Mouse (Mus musculus) retina, adult 2 months (tissue): ENCODE measurements around the gene Olfr572.

Source experiments
- DNase-seq: peaks from one replicate; pipeline ENCODE4 v3.0.0-alpha.2; 2012; ENCODE audit warnings: low read depth, low spot score

Olfr572 gene

GRCm38 (mm10) chr7:102924109-102924508, at the start of gene Olfr572:
Olfr572 (plus strand) TSS chr7:102924409.
- no peak for DNase-seq

- DNase-seq, result no peak
Observed at GRCm38 (mm10) chr7:102876822-102877221, 47.4 kb upstream of the Olfr572 start, which contains the start of gene Olfr568. Olfr568 (plus strand) TSS chr7:102877122.

- no peak for DNase-seq
Observed at GRCm38 (mm10) chr7:102890782-102891181, 33.4 kb upstream of the Olfr572 start, which contains the start of gene Olfr569. Olfr569 (minus strand) TSS chr7:102890882.

GRCm38 (mm10) chr7:102915261-102915660, 8.9 kb upstream of the Olfr572 start:
- no peak for DNase-seq

DNA sequence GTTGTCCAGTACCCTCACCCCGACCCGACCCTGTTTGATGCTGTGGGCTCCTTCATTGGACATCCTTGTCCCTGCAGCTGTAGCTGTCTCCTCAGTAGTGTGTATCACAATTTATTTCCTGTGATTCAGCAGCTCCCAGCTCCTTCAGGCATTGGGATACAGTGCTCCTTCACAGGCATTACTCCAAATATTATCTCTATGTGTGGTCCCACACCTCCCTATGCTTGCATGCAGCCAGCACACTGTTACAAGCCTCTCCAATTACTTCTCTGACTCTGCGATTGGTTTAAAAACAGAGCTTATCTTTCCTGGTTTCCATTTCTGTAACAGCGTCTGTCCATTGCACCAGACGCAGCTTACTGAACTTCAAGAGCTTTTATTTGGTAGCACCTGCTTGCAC, 7.8 kb upstream of the Olfr572 start:
- no peak for DNase-seq

DNA sequence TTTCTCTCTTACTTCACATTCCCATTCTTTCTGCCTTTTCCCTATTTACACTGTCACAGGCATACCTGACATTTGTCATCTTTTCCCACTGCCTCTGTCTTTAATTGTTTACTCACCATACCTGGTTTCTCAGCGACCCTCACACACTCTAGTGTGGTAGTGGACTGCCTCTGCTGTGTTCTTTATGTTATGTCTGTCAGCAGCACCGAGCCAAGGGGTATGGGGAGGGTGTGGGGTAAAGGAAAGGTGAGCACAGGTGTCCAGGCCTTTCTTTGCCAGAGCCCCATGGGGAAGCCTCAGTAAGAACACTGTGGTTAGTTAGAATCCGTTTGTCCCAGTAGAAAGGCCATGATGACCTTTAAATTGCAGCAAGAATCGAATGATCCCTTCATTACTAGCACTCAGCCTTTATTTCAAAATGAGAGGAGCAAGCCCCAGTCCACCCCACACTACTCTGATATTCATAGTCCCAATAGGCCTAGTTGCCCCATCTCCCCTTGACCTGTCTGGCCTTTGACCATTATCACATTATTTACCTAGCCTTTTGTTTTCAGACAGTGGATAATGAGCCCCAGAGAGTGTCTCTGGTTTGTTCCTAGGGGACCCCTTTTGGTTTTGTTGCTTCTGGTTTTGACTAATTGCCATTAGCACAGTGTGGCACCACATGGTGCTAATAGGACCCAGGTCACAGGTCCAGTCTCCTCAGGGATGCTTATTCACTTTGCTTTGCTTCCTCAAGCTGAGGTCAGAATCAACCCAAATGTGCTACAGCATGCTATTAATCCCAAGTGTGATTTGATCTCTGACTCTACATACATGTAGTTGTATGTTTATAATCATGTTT, 7.0 kb upstream of the Olfr572 start, which contains the start of gene Olfr571:
Gene Olfr571 (minus strand): TSS at position 505 of the 844 bp plus-strand sequence.
- no peak for DNase-seq

DNA sequence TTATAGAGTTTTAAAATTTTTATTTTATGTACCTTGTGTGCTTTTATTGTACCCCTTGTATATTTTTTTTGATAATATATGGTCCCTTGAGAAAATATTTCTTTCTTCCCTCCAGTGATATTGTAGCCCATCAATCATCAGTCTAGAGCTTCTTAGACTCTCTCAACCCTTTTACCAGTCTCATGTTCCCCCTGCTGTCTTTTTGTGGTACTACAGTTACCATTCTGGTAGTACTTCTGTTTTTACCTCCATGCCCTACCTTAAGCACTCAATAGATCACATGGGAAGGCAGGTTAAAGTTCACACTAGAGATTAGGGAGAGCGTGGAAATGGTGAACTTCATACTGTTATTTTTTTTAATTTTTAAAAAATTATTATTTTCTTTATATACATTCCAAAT, 4.6 kb upstream of the Olfr572 start:
- DNase-seq, result peak; percentile 33

DNA sequence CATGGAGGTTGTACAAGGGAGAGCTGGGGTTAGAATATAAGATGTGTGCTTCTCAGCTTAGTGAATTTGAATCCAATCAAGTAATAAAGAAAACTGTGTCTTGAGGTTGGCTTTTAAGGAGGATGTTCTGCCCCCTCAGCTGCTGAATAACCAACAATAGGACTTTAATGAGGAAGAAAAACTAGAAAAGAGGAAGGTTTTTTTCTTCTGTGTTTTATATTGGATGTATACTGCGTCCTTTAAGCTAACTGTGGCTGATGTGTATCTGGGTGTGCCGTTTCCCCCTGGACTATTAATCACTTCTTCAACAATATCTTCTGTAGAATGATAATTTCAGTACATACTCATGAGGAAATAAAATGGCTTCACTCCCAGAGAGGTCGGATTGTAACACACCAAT, 2.9 kb downstream of the Olfr572 start:
- no peak for DNase-seq

GRCm38 (mm10) chr7:102942475-102942874, 18.3 kb downstream of the Olfr572 start, which contains the start of gene Olfr573-ps1:
Olfr573-ps1 (minus strand) TSS chr7:102942575.
- no peak for DNase-seq

DNA sequence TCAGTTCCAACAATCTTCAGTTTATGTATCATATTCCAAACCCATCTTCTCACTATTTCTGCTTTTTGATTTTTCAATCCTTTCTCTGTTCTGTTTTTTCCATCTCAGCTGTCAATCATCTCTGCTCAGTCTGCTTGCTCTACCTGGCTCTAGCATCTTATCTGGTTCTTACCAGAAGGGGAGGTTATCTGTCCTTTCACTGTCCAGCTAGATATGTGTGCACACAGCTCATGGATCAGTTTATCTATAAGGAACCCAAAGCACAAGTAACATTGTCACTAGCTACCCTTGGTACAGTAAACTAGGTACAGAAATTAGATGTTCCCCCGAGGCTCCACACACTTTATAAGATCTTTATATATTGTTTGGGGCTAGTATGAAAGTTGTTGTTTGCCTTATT, 19.2 kb downstream of the Olfr572 start:
- no peak for DNase-seq

DNA sequence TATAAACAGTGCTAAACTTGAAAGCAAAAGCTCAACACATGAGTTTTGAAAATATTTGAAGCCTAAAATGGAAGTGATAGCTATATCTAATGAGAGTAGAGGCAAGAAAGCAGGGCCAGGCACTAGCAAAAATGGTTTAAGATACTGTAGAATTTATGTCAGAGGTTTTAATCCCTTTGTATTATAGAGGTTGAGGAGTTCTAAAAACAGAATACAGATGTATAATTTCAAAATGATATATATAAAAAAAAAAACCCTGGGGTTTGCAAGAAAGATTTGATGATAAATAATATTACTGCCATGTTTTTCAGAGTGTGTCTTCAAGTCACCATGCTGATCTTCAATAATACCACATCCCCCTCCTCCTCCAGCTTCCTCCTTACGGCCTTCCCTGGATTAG, 24.0 kb downstream of the Olfr572 start, which contains the start of gene Olfr574:
Gene Olfr574 (plus strand): TSS at position 301 of the 400 bp plus-strand sequence.
- no peak for DNase-seq

DNA sequence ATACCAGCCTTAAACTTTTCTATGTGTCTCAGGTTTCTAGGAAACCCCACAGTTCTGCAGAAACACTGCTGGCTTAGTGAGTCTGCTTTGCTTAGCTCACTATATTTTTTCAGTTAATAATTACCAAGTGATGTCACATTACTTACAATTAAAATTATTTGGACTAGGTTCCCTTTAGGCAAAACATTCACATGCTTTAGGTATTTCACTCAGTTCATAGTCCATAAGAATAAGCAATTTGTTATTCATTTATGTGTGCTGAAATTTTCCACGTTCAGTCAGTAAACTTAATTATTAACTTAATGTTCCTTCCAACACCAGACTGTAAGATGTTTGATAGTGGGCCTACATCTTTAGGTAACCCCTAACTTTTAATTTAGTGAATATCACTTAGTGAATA, 26.5 kb downstream of the Olfr572 start:
- DNase-seq, result no peak

- DNase-seq, result no peak
Observed at GRCm38 (mm10) chr7:102958137-102958536, 33.9 kb downstream of the Olfr572 start.

DNA sequence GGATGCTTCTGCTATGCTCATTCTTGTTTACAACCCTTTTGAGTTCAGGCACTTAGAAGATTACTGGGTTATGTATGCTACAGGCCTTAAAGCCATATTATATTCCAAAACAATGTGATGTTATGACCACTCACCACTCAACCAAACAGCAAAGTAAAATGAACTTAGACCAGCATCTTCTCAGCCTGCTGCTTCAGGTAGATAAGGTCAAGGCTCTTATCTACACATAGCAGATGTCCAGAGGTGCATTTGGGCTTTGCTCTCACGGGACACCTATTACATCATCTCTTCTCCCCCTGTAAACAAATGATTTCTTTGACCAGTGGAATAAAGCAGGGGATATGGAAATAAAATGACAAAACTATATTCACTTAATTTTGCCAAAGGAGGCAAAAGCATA, 34.4 kb downstream of the Olfr572 start, which contains the start of gene Olfr575:
Gene Olfr575 (minus strand): TSS at position 183 of the 400 bp plus-strand sequence.
- no peak for DNase-seq

- no peak for DNase-seq
Observed at GRCm38 (mm10) chr7:102962360-102962759, 38.2 kb downstream of the Olfr572 start, which contains the start of gene Olfr576. Olfr576 (plus strand) TSS chr7:102962660.

GRCm38 (mm10) chr7:102974399-102974798, 50.2 kb downstream of the Olfr572 start:
- DNase-seq, result no peak

GRCm38 (mm10) chr7:102975843-102976242, 51.6 kb downstream of the Olfr572 start, which contains the start of gene Olfr577:
Olfr577 (minus strand) TSS chr7:102975943.
- DNase-seq, result no peak
